Mouse (Mus musculus) mature B cell (primary cell): ENCODE results near the gene Polr1c.

Experiments used
- in situ Hi-C: fragments of 300-500 bp; cut with MboI; formaldehyde crosslinking; loops from 2 replicates; pipeline ENCODE4 v1.14.3; 2019

Polr1c gene

GRCm38 (mm10) chr17:46221601-46222000 is 26.3 kb downstream of the Polr1c start:
- in situ Hi-C loops, result no loop called here

GRCm38 (mm10) chr17:46210550-46210949 is 37.3 kb downstream of the Polr1c start:
- in situ Hi-C loops, result no loop called here

GRCm38 (mm10) chr17:46206676-46207075 is 41.2 kb downstream of the Polr1c start:
- in situ Hi-C loops, result no loop called here

DNA sequence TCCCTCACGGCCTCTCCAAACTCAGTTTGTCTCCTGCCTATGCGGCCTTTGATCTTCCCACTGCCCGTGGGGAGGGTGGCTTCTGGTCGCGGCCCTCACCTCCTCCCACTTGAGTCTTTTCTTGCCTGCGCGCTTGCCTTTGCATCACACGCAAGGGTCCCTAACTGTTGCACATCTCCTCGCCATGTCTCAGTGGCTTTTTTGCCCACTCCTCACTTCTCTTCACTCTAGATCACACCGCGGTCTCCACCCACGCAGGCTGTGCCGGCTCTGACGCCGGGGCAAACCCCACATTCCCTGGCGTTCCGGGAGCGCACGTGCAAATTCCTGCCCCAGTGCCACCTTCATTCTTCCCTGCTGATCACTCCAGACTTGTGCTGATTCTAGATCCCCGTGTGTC is 44.8 kb downstream of the Polr1c start:
- in situ Hi-C loops, result no loop called here

DNA sequence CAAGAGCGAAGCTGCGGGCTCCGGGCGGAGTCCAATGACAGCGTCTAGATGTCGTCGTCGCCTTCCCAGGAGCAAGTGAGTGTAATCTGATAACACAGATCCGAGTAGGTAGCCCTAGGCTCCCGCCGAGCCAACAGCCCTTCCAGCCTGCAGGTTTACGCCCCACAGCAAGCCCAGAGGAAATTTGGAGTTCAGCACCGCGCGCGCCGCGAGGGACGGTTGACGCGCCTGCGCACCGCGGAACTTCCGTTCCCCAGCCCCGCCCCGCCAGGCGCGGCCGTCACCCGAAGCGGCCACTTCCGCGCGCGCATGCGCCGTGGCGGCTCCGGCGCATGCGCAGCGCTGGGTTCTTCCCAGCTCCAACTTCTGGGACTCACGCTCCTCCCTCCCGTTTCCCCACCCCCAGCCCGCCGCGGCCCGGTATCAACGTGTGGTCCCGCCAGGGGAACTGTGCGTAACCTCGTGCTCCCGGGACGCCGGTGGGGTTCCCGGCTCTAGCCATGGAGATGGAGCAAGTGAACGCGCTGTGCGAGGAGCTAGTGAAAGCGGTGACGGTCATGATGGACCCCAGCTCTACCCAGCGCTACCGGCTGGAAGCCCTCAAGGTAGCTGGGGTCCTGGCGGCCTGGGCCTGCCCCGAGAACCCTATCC is 45.3 kb downstream of the Polr1c start, which contains the start of the genes Polh and Xpo5:
TSS of gene Polh (minus strand) at position 225 of the 651 bp plus-strand sequence.
TSS of gene Xpo5 (plus strand) at position 362 of the 651 bp plus-strand sequence.
- in situ Hi-C loops, result no loop called here

DNA sequence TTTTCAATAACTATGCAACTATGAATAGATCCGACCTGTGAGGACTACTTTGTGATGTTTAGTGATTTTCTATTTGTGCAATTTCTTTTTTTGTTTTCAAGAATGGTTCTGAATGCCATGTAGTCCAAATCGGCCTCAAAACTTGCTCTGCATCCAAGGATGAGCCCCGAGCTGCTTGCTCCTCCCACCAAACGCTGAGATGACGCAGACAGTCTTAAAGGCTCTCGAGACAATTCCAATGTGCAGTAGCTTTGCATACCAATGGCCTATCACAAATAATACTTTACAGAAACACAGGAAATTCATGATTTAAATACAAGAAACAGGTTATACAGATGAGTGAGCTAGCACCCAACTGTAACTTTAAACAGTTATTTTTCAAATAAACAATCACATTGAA is 46.7 kb downstream of the Polr1c start:
- in situ Hi-C loops, result no loop called here
